Mouse (Mus musculus): ENCODE measurements around the gene Vmn1r54. TPM values are rescaled to one million over a fixed set of nuclear protein-coding genes. Genes with fewer than 3 reads are reported as not detected.
"Not testable (repeated sequence)": the region's sequence is repeated elsewhere in the genome, so short reads cannot be mapped to it uniquely, and the experiment has no call there.

The Vmn1r54 gene
- polyA plus RNA-seq (2016; fragmentation: Nextera tagmentation; extraction: Ambion mirVana) = not detected in 2 replicates

- Histone ChIP-seq H3K36me3 (replicated peaks) (no peaks in the 10 kb centered on the region), H3K4me1 (no peaks in the 10 kb centered on the region), H3K27me3 (replicated peaks; ENCODE audit: low read depth, poor library complexity, severe bottlenecking) (no peaks in the 10 kb centered on the region), H3K4me3 (no peak within 1 kb of the TSS), H3K9me3 (0 out of 2 replicates have a peak, but pooled peaks cover 6% of the 10 kb centered on the region), H3K27ac (replicated peaks) (no peak within 1 kb of the TSS)
- no peak for DNase-seq (ENCODE audit: low spot score)
- WGBS = 72% methylated on average over 1 of the region's 1 CpGs
Measured at GRCm38 (mm10) chr6:90246000-90246399, at the start of gene Vmn1r54. Vmn1r54 (plus strand) TSS chr6:90246300.

- H3K27ac ChIP-seq (replicated peaks); H3K27me3 ChIP-seq (replicated peaks; ENCODE audit: low read depth, poor library complexity, severe bottlenecking); H3K36me3 ChIP-seq (replicated peaks); DNase-seq (ENCODE audit: low spot score); H3K9me3 ChIP-seq; H3K4me1 ChIP-seq; H3K4me3 ChIP-seq: not testable (repeated sequence)
- WGBS = 82% methylated on average over 2 of the region's 2 CpGs
Measured at GRCm38 (mm10) chr6:90202493-90202892, 43.6 kb upstream of the Vmn1r54 start, which contains the start of gene V1ra8. V1ra8 (plus strand) TSS chr6:90202793.

GRCm38 (mm10) chr6:90224338-90224737 is 21.8 kb upstream of the Vmn1r54 start, which contains the start of gene Vmn1r53:
Vmn1r53 (minus strand) TSS chr6:90224438.
- WGBS = 82% methylated on average over 1 of the region's 1 CpGs

GRCm38 (mm10) chr6:90232114-90232513 is 14.0 kb upstream of the Vmn1r54 start:
- not testable (repeated sequence) for H3K36me3 ChIP-seq (replicated peaks); DNase-seq (ENCODE audit: low spot score); H3K27ac ChIP-seq (replicated peaks); H3K4me3 ChIP-seq; H3K27me3 ChIP-seq (replicated peaks; ENCODE audit: low read depth, poor library complexity, severe bottlenecking); H3K4me1 ChIP-seq
- WGBS = 85% methylated on average over 4 of the region's 4 CpGs
- H3K9me3 ChIP-seq = peaks cover 26% of the 10 kb centered on the region

More at GRCm38 (mm10) chr6:90224338-90224737, 21.8 kb upstream of the Vmn1r54 start, which contains the start of gene Vmn1r53:
- Histone ChIP-seq H3K9me3 (peaks cover 18% of the 10 kb centered on the region), H3K4me1 (no peaks in the 10 kb centered on the region), H3K4me3 (no peak within 1 kb of the TSS), H3K27ac (replicated peaks) (no peak within 1 kb of the TSS), H3K27me3 (replicated peaks; ENCODE audit: low read depth, poor library complexity, severe bottlenecking) (no peaks in the 10 kb centered on the region), H3K36me3 (replicated peaks) (no peaks in the 10 kb centered on the region)
- DNase-seq (ENCODE audit: low spot score) = no peak

GRCm38 (mm10) chr6:90232681-90233080 is 13.4 kb upstream of the Vmn1r54 start:
- WGBS = 64% methylated on average over 27 of the region's 27 CpGs

GRCm38 (mm10) chr6:90244019-90244418 is 2.1 kb upstream of the Vmn1r54 start:
- no peak for DNase-seq (ENCODE audit: low spot score)
- WGBS = 83% methylated on average over 3 of the region's 3 CpGs
- H3K27me3 ChIP-seq (replicated peaks; ENCODE audit: low read depth, poor library complexity, severe bottlenecking) = no peaks in the 10 kb centered on the region
- no peaks in the 10 kb centered on the region for H3K4me1 ChIP-seq
- no peak overlapping the region for H3K27ac ChIP-seq (replicated peaks)
- H3K9me3 ChIP-seq = 0 out of 2 replicates have a peak, but pooled peaks cover 6% of the 10 kb centered on the region
- no peak overlapping the region for H3K4me3 ChIP-seq
- H3K36me3 ChIP-seq (replicated peaks) = no peaks in the 10 kb centered on the region

More at GRCm38 (mm10) chr6:90232681-90233080, 13.4 kb upstream of the Vmn1r54 start:
- Histone ChIP-seq H3K9me3 (peaks cover 26% of the 10 kb centered on the region), H3K27me3 (replicated peaks; ENCODE audit: low read depth, poor library complexity, severe bottlenecking) (no peaks in the 10 kb centered on the region), H3K4me3 (no peak overlapping the region), H3K36me3 (replicated peaks) (no peaks in the 10 kb centered on the region), H3K27ac (replicated peaks) (no peak overlapping the region), H3K4me1 (no peaks in the 10 kb centered on the region)
- no peak for DNase-seq (ENCODE audit: low spot score)

- Histone ChIP-seq H3K4me3 (no peak overlapping the region), H3K36me3 (replicated peaks) (no peaks in the 10 kb centered on the region), H3K9me3 (peaks cover 19% of the 10 kb centered on the region; the same call in 1 of the 2 replicates), H3K4me1 (no peaks in the 10 kb centered on the region), H3K27me3 (replicated peaks; ENCODE audit: low read depth, poor library complexity, severe bottlenecking) (no peaks in the 10 kb centered on the region), H3K27ac (replicated peaks) (no peak overlapping the region)
- WGBS = 55% methylated on average over 12 of the region's 12 CpGs
- DNase-seq (ENCODE audit: low spot score) = no peak
Measured at GRCm38 (mm10) chr6:90288265-90288664, 42.2 kb downstream of the Vmn1r54 start.

GRCm38 (mm10) chr6:90300919-90301318 is 54.8 kb downstream of the Vmn1r54 start, which contains the start of gene BC048671:
BC048671 (plus strand) TSS chr6:90301219.
- Histone ChIP-seq H3K27me3 (replicated peaks; ENCODE audit: low read depth, poor library complexity, severe bottlenecking) (no peaks in the 10 kb centered on the region), H3K4me1 (no peaks in the 10 kb centered on the region), H3K9me3 (peaks cover 7% of the 10 kb centered on the region; the same call in 1 of the 2 replicates), H3K4me3 (no peak within 1 kb of the TSS), H3K27ac (replicated peaks) (no peak within 1 kb of the TSS), H3K36me3 (replicated peaks) (no peaks in the 10 kb centered on the region)
- no peak for DNase-seq (ENCODE audit: low spot score)
- 88% methylated on average over 1 of the region's 1 CpGs for WGBS

- Histone ChIP-seq H3K27ac (replicated peaks) (no peak overlapping the region), H3K4me1 (no peaks in the 10 kb centered on the region), H3K27me3 (replicated peaks; ENCODE audit: low read depth, poor library complexity, severe bottlenecking) (no peaks in the 10 kb centered on the region), H3K4me3 (no peak overlapping the region), H3K9me3 (peaks cover 20% of the 10 kb centered on the region), H3K36me3 (replicated peaks) (no peaks in the 10 kb centered on the region)
- no peak for DNase-seq (ENCODE audit: low spot score)
- 85% methylated on average over 6 of the region's 6 CpGs for WGBS
Measured at GRCm38 (mm10) chr6:90306315-90306975, 60.3 kb downstream of the Vmn1r54 start.

GRCm38 (mm10) chr6:90308839-90309778 is 63.0 kb downstream of the Vmn1r54 start:
- Histone ChIP-seq H3K9me3 (peaks cover 20% of the 10 kb centered on the region), H3K4me1 (no peaks in the 10 kb centered on the region), H3K36me3 (replicated peaks) (no peaks in the 10 kb centered on the region), H3K27ac (replicated peaks) (no peak overlapping the region), H3K27me3 (replicated peaks; ENCODE audit: low read depth, poor library complexity, severe bottlenecking) (no peaks in the 10 kb centered on the region), H3K4me3 (no peak overlapping the region)
- no peak for DNase-seq (ENCODE audit: low spot score)
- 87% methylated on average over 87 of the region's 87 CpGs for WGBS

- no peaks in the 10 kb centered on the region for H3K27me3 ChIP-seq (replicated peaks; ENCODE audit: low read depth, poor library complexity, severe bottlenecking)
- H3K27ac ChIP-seq (replicated peaks) = no peak overlapping the region
- 86% methylated on average over 5 of the region's 5 CpGs for WGBS
Measured at GRCm38 (mm10) chr6:90315961-90316360, 69.9 kb downstream of the Vmn1r54 start.

GRCm38 (mm10) chr6:90317510-90318258 is 71.6 kb downstream of the Vmn1r54 start:
- H3K27me3 ChIP-seq (replicated peaks; ENCODE audit: low read depth, poor library complexity, severe bottlenecking) = no peaks in the 10 kb centered on the region
- H3K4me1 ChIP-seq = no peaks in the 10 kb centered on the region
- H3K27ac ChIP-seq (replicated peaks) = no peak overlapping the region
- H3K9me3 ChIP-seq = no peaks in the 10 kb centered on the region
- H3K4me3 ChIP-seq = no peak overlapping the region
- WGBS = 77% methylated on average over 2 of the region's 2 CpGs
- no peak for DNase-seq (ENCODE audit: low spot score)
- no peaks in the 10 kb centered on the region for H3K36me3 ChIP-seq (replicated peaks)

More at GRCm38 (mm10) chr6:90315961-90316360, 69.9 kb downstream of the Vmn1r54 start:
- no peak for DNase-seq (ENCODE audit: low spot score)
- Histone ChIP-seq H3K9me3 (peaks cover 3% of the 10 kb centered on the region; the same call in 1 of the 2 replicates), H3K4me1 (no peaks in the 10 kb centered on the region), H3K36me3 (replicated peaks) (no peaks in the 10 kb centered on the region), H3K4me3 (no peak overlapping the region)
